Mouse (Mus musculus): ENCODE data around the gene Coq9.
"Not testable (repeated sequence)": the region's sequence is repeated elsewhere in the genome, so short reads cannot be mapped to it uniquely, and the experiment has no call there.

Coq9 gene

GRCm38 (mm10) chr8:94822637-94823560, 15.2 kb upstream of the Coq9 start:
- peak; percentile 54 for DNase-seq (ENCODE audit: low read depth)

GRCm38 (mm10) chr8:94825170-94825569, 13.0 kb upstream of the Coq9 start:
- no peak for DNase-seq (ENCODE audit: low read depth)

GRCm38 (mm10) chr8:94826210-94826609, 11.9 kb upstream of the Coq9 start:
- DNase-seq (ENCODE audit: low read depth) = no peak

- no peak for DNase-seq (ENCODE audit: low read depth)
Measured at GRCm38 (mm10) chr8:94828284-94828683, 9.8 kb upstream of the Coq9 start.

- not testable (repeated sequence) for DNase-seq (ENCODE audit: low read depth)
Measured at GRCm38 (mm10) chr8:94833901-94834405, 4.2 kb upstream of the Coq9 start.

- DNase-seq (ENCODE audit: low read depth) = not testable (repeated sequence)
Measured at GRCm38 (mm10) chr8:94835751-94836150, 2.4 kb upstream of the Coq9 start.

- DNase-seq (ENCODE audit: low read depth) = no peak
Measured at GRCm38 (mm10) chr8:94836456-94837240, 1.5 kb upstream of the Coq9 start.

GRCm38 (mm10) chr8:94838600-94838999, 479 bp downstream of the Coq9 start:
- peak; percentile 80 for DNase-seq (ENCODE audit: low read depth)

- DNase-seq (ENCODE audit: low read depth) = no peak
Measured at GRCm38 (mm10) chr8:94841183-94841582, 3.1 kb downstream of the Coq9 start.

- DNase-seq (ENCODE audit: low read depth) = no peak
Measured at GRCm38 (mm10) chr8:94850049-94850448, 11.9 kb downstream of the Coq9 start.

- DNase-seq (ENCODE audit: low read depth) = not testable (repeated sequence)
Measured at GRCm38 (mm10) chr8:94854761-94855160, 16.6 kb downstream of the Coq9 start.

- no peak for DNase-seq (ENCODE audit: low read depth)
Measured at GRCm38 (mm10) chr8:94857011-94857345, 18.9 kb downstream of the Coq9 start.

- DNase-seq (ENCODE audit: low read depth) = peak; percentile 93
Measured at GRCm38 (mm10) chr8:94857346-94858173, 19.4 kb downstream of the Coq9 start, which contains the start of gene Polr2c. Polr2c (plus strand) TSS chr8:94857450.

- DNase-seq (ENCODE audit: low read depth) = peak; percentile 82
Measured at GRCm38 (mm10) chr8:94861352-94861910, 23.3 kb downstream of the Coq9 start.

GRCm38 (mm10) chr8:94862487-94863220, 24.5 kb downstream of the Coq9 start:
- DNase-seq (ENCODE audit: low read depth) = no peak

- no peak for DNase-seq (ENCODE audit: low read depth)
Measured at GRCm38 (mm10) chr8:94863897-94864673, 26.0 kb downstream of the Coq9 start.

GRCm38 (mm10) chr8:94865292-94865691, 27.2 kb downstream of the Coq9 start:
- DNase-seq (ENCODE audit: low read depth) = no peak

GRCm38 (mm10) chr8:94866921-94867320, 28.8 kb downstream of the Coq9 start:
- no peak for DNase-seq (ENCODE audit: low read depth)

GRCm38 (mm10) chr8:94869146-94869545, 31.0 kb downstream of the Coq9 start:
- DNase-seq (ENCODE audit: low read depth) = no peak

GRCm38 (mm10) chr8:94870003-94870402, 31.9 kb downstream of the Coq9 start:
- no peak for DNase-seq (ENCODE audit: low read depth)
